ENCODE assay signal across 10 mouse cellular contexts in genomic region chr2:127789651-127790270, GRCm38 (mm10). TPM values are rescaled to one million over a fixed set of nuclear protein-coding genes. Genes with fewer than 3 reads are reported as not detected.
DNase-seq lines count a peak whose midpoint lies in the region; ATAC-seq and TF ChIP-seq lines count a peak whose summit lies in the region.
"Had no signal": no experiment of that assay in that cellular context is flagged by ENCODE, and none has a peak within 500 bp of the region (broad histone marks: within the 10 kb centered on the region; RNA-seq: fewer than 3 reads in every experiment).

No protein-coding gene starts in this region.

- H3K4me3 ChIP-seq in erythroblast, embryonic 14.5 days (replicated peaks) = peak overlapping the region; percentile 83
- peak overlapping the region; percentile 78 for H3K4me3 ChIP-seq in E14TG2a.4 (replicated peaks; ENCODE audit: low read length)
- peak overlapping the region; percentile 80; the same call in 1 of the 2 replicates for H3K4me3 ChIP-seq in heart, postnatal 0 days (ENCODE audit: low read depth, low read length)
- H3K4me3 ChIP-seq in liver, embryonic 15.5 days (replicated peaks) = peak overlapping the region; percentile 72

- H3K4me1 ChIP-seq in erythroblast, embryonic 14.5 days (ENCODE audit: control insufficient read depth) = peaks cover 44% of the 10 kb centered on the region
- H3K4me1 ChIP-seq in E14TG2a.4 (replicated peaks; ENCODE audit: low read depth, low read length) = peaks cover 32% of the 10 kb centered on the region
- H3K4me1 ChIP-seq in heart, postnatal 0 days (ENCODE audit: control insufficient read depth, insufficient read depth) = 0 out of 2 replicates have a peak, but pooled peaks cover 7% of the 10 kb centered on the region
- H3K4me1 ChIP-seq in liver, embryonic 15.5 days (replicated peaks) = peaks cover 29% of the 10 kb centered on the region

- intact Hi-C loops in left cerebral cortex, postnatal 4 days (cut with DNase I) = no loop called here

- no peak for TF ChIP-seq EP300 in heart, postnatal 0 days (IDR thresholded peaks at IDR 0.05; ENCODE audit: low read depth)

- no peak for TF ChIP-seq CTCF in E14TG2a.4 (conservative IDR thresholded peaks at IDR 0.05; ENCODE audit: low read length)
- no peak for TF ChIP-seq CTCF in heart, postnatal 0 days (IDR thresholded peaks at IDR 0.05; ENCODE audit: low read depth)

- no peak for ATAC-seq in erythroblast, adult 5-6 weeks (replicated peaks; ENCODE audit: low FRiP score, poor library complexity, severe bottlenecking)
- no peak for ATAC-seq in heart, postnatal 0 days (ENCODE audit: insufficient read depth, low read depth)
- ATAC-seq in liver, embryonic 15.5 days (ENCODE audit: insufficient read depth) = no peak

- 0 out of 2 replicates have a peak overlapping the region, but pooled peaks have one; percentile 74 for H3K9ac ChIP-seq in heart, postnatal 0 days (replicated peaks; ENCODE audit: low read depth, low read length)
- peak overlapping the region; percentile 62; the same call in 1 of the 2 replicates for H3K9ac ChIP-seq in liver, embryonic 15.5 days

- H3K27ac ChIP-seq in heart, postnatal 0 days (ENCODE audit: low read depth) = no peak overlapping the region
- H3K27ac ChIP-seq in liver, embryonic 15.5 days (replicated peaks) = peak overlapping the region; percentile 14; the same call in 1 of the 2 replicates

- DNase-seq in heart, postnatal 0 days (ENCODE audit: low spot score) = no peak
- DNase-seq in urinary bladder, adult 18-20 months (ENCODE audit: low spot score in 2 of 2) = no peak
- DNase-seq in cerebellum, postnatal 10 days = no peak
- no peak for DNase-seq in left cerebral cortex, postnatal 4 days
- DNase-seq: kidney, postnatal 14 days had no signal

- H3K4me2 ChIP-seq in heart, postnatal 0 days (ENCODE audit: low read depth, low read length) = peak overlapping the region; percentile 76
- peak overlapping the region; percentile 83 for H3K4me2 ChIP-seq in liver, embryonic 15.5 days

- 33% methylated on average over 9 of the region's 9 CpGs for WGBS in heart, postnatal 0 days
- 27% methylated on average over 9 of the region's 9 CpGs for WGBS in liver, embryonic 15.5 days (ENCODE audit: insufficient replicate concordance)

- H3K27me3 ChIP-seq in erythroblast, embryonic 14.5 days (ENCODE audit: control insufficient read depth) = no peaks in the 10 kb centered on the region
- H3K27me3 ChIP-seq in E14TG2a.4 (ENCODE audit: insufficient read depth, low read length) = no peaks in the 10 kb centered on the region
- H3K27me3 ChIP-seq in heart, postnatal 0 days (ENCODE audit: control insufficient read depth, insufficient read depth, low read length) = no peaks in the 10 kb centered on the region
- no peaks in the 10 kb centered on the region for H3K27me3 ChIP-seq in liver, embryonic 15.5 days

- H3K36me3 ChIP-seq in erythroblast, embryonic 14.5 days (ENCODE audit: control insufficient read depth) = no peaks in the 10 kb centered on the region
- H3K36me3 ChIP-seq in E14TG2a.4 (ENCODE audit: insufficient read depth, low read length) = no peaks in the 10 kb centered on the region
- no peaks in the 10 kb centered on the region for H3K36me3 ChIP-seq in heart, postnatal 0 days (replicated peaks; ENCODE audit: control insufficient read depth, insufficient read depth, low read length)
- no peaks in the 10 kb centered on the region for H3K36me3 ChIP-seq in liver, embryonic 15.5 days (replicated peaks)

- H3K9me3 ChIP-seq in erythroblast, embryonic 14.5 days (ENCODE audit: control insufficient read depth, low read length) = no peaks in the 10 kb centered on the region
- H3K9me3 ChIP-seq in E14TG2a.4 (ENCODE audit: low read length) = no peaks in the 10 kb centered on the region
- H3K9me3 ChIP-seq in heart, postnatal 0 days (replicated peaks; ENCODE audit: control insufficient read depth, low read length) = no peaks in the 10 kb centered on the region
- no peaks in the 10 kb centered on the region for H3K9me3 ChIP-seq in liver, embryonic 15.5 days (replicated peaks)

RNA-seq across cellular contexts. Expression of gene Nphp1, which starts 1.1 kb away (rescaled TPM):
- 0.31 and 0.55 TPM in 2 replicates for polyA plus RNA-seq in erythroblast, embryonic 14.5 days (2012)
- 0.63 and 3.3 TPM in 2 replicates for total RNA-seq in erythroblast, adult 5-6 weeks (2015; ENCODE audit: low replicate concordance)
- 0.84 and 2.6 TPM in 2 replicates for total RNA-seq in erythroblast, adult 5-6 weeks (2017; ENCODE audit: low replicate concordance)
- total RNA-seq in heart, postnatal 0 days (2014; rRNA removed; ENCODE audit: low replicate concordance) = 6.7 and 8.9 TPM in 2 replicates
- 17.2 and 21.3 TPM in 2 replicates for polyA plus RNA-seq in heart, postnatal 0 days (2015; fragmentation: Nextera tagmentation; extraction: Ambion mirVana)
- 3.7 and 4.6 TPM in 2 replicates for polyA plus RNA-seq in liver, embryonic 15.5 days (2015; fragmentation: Nextera tagmentation; extraction: Ambion mirVana)
- 10 to 100 TPM; 14.7 to 16.6 TPM for total RNA-seq in left cerebral cortex, postnatal 4 days (2021)

RNA-seq across cellular contexts. Expression of gene Mtln, which starts 2.5 kb away (rescaled TPM):
- 4.0 TPM in 2 replicates for polyA plus RNA-seq in erythroblast, embryonic 14.5 days (2012)
- total RNA-seq in erythroblast, adult 5-6 weeks (2015; ENCODE audit: low replicate concordance) = 1.7 and 5.6 TPM in 2 replicates
- total RNA-seq in erythroblast, adult 5-6 weeks (2017; ENCODE audit: low replicate concordance) = 2.1 and 7.9 TPM in 2 replicates
- total RNA-seq in heart, postnatal 0 days (2014; rRNA removed; ENCODE audit: low replicate concordance) = 4.6 and 13.3 TPM in 2 replicates
- 63.3 and 65.0 TPM in 2 replicates for polyA plus RNA-seq in heart, postnatal 0 days (2015; fragmentation: Nextera tagmentation; extraction: Ambion mirVana)
- polyA plus RNA-seq in liver, embryonic 15.5 days (2015; fragmentation: Nextera tagmentation; extraction: Ambion mirVana) = 12.9 and 16.6 TPM in 2 replicates
- total RNA-seq in left cerebral cortex, postnatal 4 days (2021) = 10 to 100 TPM; 25.2 to 27.6 TPM

RNA-seq across cellular contexts. Expression of gene Bub1, which starts 41.9 kb away (rescaled TPM):
- 1.3 and 1.6 TPM in 2 replicates for polyA plus RNA-seq in erythroblast, embryonic 14.5 days (2012)
- total RNA-seq in erythroblast, adult 5-6 weeks (2015; ENCODE audit: low replicate concordance) = 17.6 and 31.1 TPM in 2 replicates
- total RNA-seq in erythroblast, adult 5-6 weeks (2017; ENCODE audit: low replicate concordance) = 18.7 and 20.6 TPM in 2 replicates
- 17.7 and 20.8 TPM in 2 replicates for total RNA-seq in heart, postnatal 0 days (2014; rRNA removed; ENCODE audit: low replicate concordance)
- 8.4 and 9.0 TPM in 2 replicates for polyA plus RNA-seq in heart, postnatal 0 days (2015; fragmentation: Nextera tagmentation; extraction: Ambion mirVana)
- polyA plus RNA-seq in liver, embryonic 15.5 days (2015; fragmentation: Nextera tagmentation; extraction: Ambion mirVana) = 29.5 and 31.3 TPM in 2 replicates
- 1 to 10 TPM; 3.9 to 5.5 TPM for total RNA-seq in left cerebral cortex, postnatal 4 days (2021)

RNA-seq across cellular contexts. Expression of gene Acoxl, which starts 48.9 kb away (rescaled TPM):
- not detected in 2 replicates for polyA plus RNA-seq in erythroblast, embryonic 14.5 days (2012)
- not detected in 2 replicates for total RNA-seq in erythroblast, adult 5-6 weeks (2015; ENCODE audit: low replicate concordance)
- total RNA-seq in erythroblast, adult 5-6 weeks (2017; ENCODE audit: low replicate concordance) = not detected in 2 replicates
- total RNA-seq in heart, postnatal 0 days (2014; rRNA removed; ENCODE audit: low replicate concordance) = not detected in 2 replicates
- 0.37 TPM in 2 replicates for polyA plus RNA-seq in heart, postnatal 0 days (2015; fragmentation: Nextera tagmentation; extraction: Ambion mirVana)
- not detected in 2 replicates for polyA plus RNA-seq in liver, embryonic 15.5 days (2015; fragmentation: Nextera tagmentation; extraction: Ambion mirVana)
- total RNA-seq in left cerebral cortex, postnatal 4 days (2021) = not detected
- polyA plus RNA-seq: C2C12 had no signal
